Mouse (Mus musculus): Measurements from ENCODE around the gene Usp6nl. TPM values are rescaled to one million over a fixed set of nuclear protein-coding genes. Genes with fewer than 3 reads are reported as not detected.

The Usp6nl gene
- polyA plus RNA-seq, 1 experiment, result 6.3 TPM

DNA sequence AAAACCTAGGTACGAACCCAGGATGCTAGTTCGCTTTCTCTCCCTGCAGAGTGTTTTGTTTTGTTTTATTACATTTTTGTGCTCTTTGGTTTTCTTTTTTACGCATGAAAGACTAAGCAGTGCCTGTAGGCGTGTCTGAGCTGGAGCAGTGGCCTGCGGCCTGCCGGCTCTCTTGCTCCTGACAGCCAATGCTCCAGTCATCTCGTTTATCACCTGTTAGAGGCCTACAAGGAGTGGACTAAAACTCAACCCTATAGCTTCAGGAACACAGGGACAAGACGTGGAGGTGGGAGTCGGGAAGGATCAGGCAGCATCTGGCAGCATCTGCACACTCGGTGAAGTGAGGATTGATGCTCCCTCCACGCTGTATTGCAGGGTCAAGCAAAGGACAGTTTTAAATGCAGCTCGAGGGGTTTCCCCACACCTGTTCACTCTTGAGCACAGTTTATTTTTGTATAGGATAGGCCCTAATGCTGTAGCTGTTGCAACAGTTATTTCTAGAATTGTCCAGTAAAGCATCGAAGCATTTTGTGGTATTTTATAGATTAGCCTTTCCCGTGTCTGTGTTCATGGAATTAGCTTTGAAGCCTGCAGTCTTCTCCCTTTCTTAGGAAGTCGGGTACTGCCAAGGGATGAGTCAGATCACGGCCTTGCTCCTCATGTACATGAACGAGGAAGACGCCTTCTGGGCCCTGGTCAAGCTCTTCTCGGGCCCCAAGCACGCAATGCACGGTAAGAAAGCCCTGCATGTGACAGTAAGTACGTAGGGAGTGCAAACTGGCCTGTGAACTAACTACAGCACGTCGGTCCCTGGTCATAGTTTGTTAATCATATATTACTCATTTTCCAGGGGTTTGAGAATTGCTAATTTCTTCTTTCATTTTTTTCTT lies 101.4 kb downstream of the Usp6nl start:
- no peak overlapping the region for H3K4me3 ChIP-seq (ENCODE audit: low read depth, low read length)
- 87% methylated on average over 24 of the region's 24 CpGs for WGBS
- peaks cover 46% of the 10 kb centered on the region for H3K36me3 ChIP-seq (ENCODE audit: control insufficient read depth, insufficient read depth, low read length)

DNA sequence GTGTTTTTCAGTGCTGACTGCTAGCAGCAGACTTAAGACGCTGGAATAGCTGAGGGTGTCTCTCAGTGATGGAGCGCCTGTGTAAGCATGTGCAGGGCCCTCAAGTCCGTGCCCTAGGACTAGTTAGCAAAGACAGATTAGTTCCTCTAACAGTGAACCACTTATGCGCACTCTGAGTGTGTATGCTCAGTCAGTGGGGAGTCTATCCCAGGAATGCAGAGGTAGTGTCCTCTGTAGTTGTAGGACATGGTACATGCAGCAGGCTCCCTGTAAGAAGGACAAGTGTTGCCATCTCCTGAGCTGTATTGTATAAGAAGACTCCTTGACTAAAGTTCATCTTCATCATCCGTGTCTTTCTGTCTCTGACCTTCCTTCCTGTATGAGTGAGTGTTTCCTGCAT lies 102.4 kb downstream of the Usp6nl start:
- Histone ChIP-seq H3K36me3 (ENCODE audit: control insufficient read depth, insufficient read depth, low read length) (peaks cover 50% of the 10 kb centered on the region), H3K27me3 (ENCODE audit: control insufficient read depth, insufficient read depth, low read length) (no peaks in the 10 kb centered on the region), H3K4me3 (ENCODE audit: low read depth, low read length) (no peak overlapping the region), H3K4me1 (ENCODE audit: control insufficient read depth, insufficient read depth, insufficient read length, low read length) (no peaks in the 10 kb centered on the region), H3K27ac (ENCODE audit: insufficient read depth, low read depth, low read length) (no peak overlapping the region)
- 85% methylated on average over 5 of the region's 5 CpGs for WGBS
- no peak for TF ChIP-seq CTCF (IDR thresholded peaks at IDR 0.05; ENCODE audit: extremely low read depth, insufficient read length, insufficient replicate concordance, low read depth, low read length)
- no peak for TF ChIP-seq POLR2A (IDR thresholded peaks at IDR 0.05; ENCODE audit: low read depth, low read length)

More for the DNA sequence above, 101.4 kb downstream of the Usp6nl start:
- TF ChIP-seq POLR2A (IDR thresholded peaks at IDR 0.05; ENCODE audit: low read depth, low read length), result no peak
- TF ChIP-seq CTCF (IDR thresholded peaks at IDR 0.05; ENCODE audit: extremely low read depth, insufficient read length, insufficient replicate concordance, low read depth, low read length), result no peak
- Histone ChIP-seq H3K27me3 (ENCODE audit: control insufficient read depth, insufficient read depth, low read length) (no peaks in the 10 kb centered on the region), H3K27ac (ENCODE audit: insufficient read depth, low read depth, low read length) (no peak overlapping the region), H3K4me1 (ENCODE audit: control insufficient read depth, insufficient read depth, insufficient read length, low read length) (no peaks in the 10 kb centered on the region)

DNA sequence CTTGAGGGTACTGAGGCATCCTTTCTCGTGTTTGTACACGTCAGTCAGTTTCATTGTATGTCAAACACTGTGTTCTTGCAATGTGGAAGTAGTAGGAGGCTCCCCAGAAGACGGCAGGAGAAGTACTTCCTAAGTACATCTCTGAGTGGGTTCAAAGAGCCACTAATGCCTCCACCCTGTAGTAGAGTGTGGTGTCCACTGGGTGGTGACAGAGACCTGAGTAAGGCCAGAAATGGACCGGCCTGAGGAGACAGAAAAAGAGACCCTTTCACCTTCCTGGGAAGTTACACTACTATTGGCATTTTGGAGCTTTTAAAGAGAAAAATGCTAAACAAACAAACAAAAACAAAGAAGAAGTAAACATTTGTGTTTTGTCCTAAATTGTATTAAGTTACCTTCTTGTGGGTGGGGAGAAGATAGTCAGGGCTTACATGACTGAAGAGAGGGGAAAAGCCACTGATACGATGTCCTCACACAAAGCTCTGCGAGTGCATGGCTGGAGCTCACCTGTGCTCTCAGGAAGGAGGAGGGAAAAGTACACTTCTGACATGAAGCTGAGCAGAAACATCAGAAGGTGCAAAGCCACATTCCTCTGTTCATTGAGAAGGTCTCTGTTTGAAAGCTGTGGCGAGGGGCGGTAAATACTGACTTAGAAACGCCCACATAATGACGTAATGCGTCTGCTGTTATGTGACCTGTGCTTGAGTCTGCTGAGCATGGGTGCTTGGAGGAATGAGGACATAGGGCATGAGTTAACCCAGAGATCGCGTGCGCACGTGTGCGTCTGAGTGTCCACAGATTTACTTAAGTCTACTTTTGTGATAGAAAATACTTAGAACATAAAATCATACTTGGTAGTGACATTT lies 113.9 kb downstream of the Usp6nl start:
- no peak overlapping the region for H3K27ac ChIP-seq (ENCODE audit: insufficient read depth, low read depth, low read length)
- no peaks in the 10 kb centered on the region for H3K4me1 ChIP-seq (ENCODE audit: control insufficient read depth, insufficient read depth, insufficient read length, low read length)
- TF ChIP-seq CTCF (IDR thresholded peaks at IDR 0.05; ENCODE audit: extremely low read depth, insufficient read length, insufficient replicate concordance, low read depth, low read length) (peak; percentile 49; the same call in 1 of the 2 replicates), POLR2A (IDR thresholded peaks at IDR 0.05; ENCODE audit: low read depth, low read length) (no peak)
- peaks cover 54% of the 10 kb centered on the region for H3K36me3 ChIP-seq (ENCODE audit: control insufficient read depth, insufficient read depth, low read length)
- no peak overlapping the region for H3K4me3 ChIP-seq (ENCODE audit: low read depth, low read length)
- 83% methylated on average over 16 of the region's 16 CpGs for WGBS
- no peaks in the 10 kb centered on the region for H3K27me3 ChIP-seq (ENCODE audit: control insufficient read depth, insufficient read depth, low read length)

DNA sequence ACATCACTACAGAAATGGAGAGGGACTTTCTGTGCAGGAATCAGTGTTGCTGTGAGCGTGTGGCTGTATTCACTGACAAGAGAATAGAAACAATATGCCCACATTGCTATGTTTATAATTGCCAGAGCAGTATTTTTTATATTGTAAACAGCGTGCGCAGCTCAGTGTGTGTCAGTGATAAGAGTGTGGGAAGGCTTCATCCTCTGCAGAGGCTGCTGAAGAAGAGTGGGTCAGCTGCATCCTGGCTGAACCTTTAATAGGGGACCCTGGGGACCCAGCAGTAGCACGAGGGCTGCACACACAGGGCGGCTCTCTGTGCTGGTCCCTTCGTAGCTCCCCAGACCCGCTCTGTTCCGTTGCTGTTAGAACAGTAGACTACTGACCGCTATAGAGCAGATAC lies 119.2 kb downstream of the Usp6nl start:
- H3K27me3 ChIP-seq (ENCODE audit: control insufficient read depth, insufficient read depth, low read length), result no peaks in the 10 kb centered on the region
- H3K4me1 ChIP-seq (ENCODE audit: control insufficient read depth, insufficient read depth, insufficient read length, low read length), result no peaks in the 10 kb centered on the region
- 83% methylated on average over 9 of the region's 9 CpGs for WGBS
- H3K36me3 ChIP-seq (ENCODE audit: control insufficient read depth, insufficient read depth, low read length), result peaks cover 32% of the 10 kb centered on the region
- no peak overlapping the region for H3K27ac ChIP-seq (ENCODE audit: insufficient read depth, low read depth, low read length)
- TF ChIP-seq CTCF (IDR thresholded peaks at IDR 0.05; ENCODE audit: extremely low read depth, insufficient read length, insufficient replicate concordance, low read depth, low read length) (no peak), POLR2A (IDR thresholded peaks at IDR 0.05; ENCODE audit: low read depth, low read length) (no peak)
- no peak overlapping the region for H3K4me3 ChIP-seq (ENCODE audit: low read depth, low read length)

DNA sequence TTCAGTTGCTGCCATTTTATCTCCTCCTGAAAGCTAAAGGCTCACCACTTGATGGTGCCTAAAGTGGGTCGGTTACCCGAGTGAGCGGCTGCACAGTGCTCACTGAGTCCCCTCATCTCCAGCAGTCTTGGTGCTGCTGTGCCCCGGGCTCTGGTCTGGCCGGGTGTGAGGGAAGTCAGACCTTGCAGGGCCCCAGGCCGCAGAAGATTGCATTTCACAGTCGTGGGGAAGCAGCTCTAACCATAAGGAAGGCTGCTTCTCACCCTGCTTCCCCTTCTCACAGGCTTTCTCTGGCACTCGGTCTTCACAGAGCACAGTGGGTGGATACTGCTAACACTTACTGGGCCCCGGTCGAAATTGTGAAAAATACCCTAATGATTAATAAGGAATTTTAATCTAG lies 119.8 kb downstream of the Usp6nl start:
- H3K27me3 ChIP-seq (ENCODE audit: control insufficient read depth, insufficient read depth, low read length), result no peaks in the 10 kb centered on the region
- H3K4me3 ChIP-seq (ENCODE audit: low read depth, low read length), result no peak overlapping the region
- no peak for TF ChIP-seq CTCF (IDR thresholded peaks at IDR 0.05; ENCODE audit: extremely low read depth, insufficient read length, insufficient replicate concordance, low read depth, low read length)
- TF ChIP-seq POLR2A (IDR thresholded peaks at IDR 0.05; ENCODE audit: low read depth, low read length), result no peak
- H3K4me1 ChIP-seq (ENCODE audit: control insufficient read depth, insufficient read depth, insufficient read length, low read length), result no peaks in the 10 kb centered on the region
- 76% methylated on average over 10 of the region's 10 CpGs for WGBS
- peaks cover 28% of the 10 kb centered on the region for H3K36me3 ChIP-seq (ENCODE audit: control insufficient read depth, insufficient read depth, low read length)
- no peak overlapping the region for H3K27ac ChIP-seq (ENCODE audit: insufficient read depth, low read depth, low read length)

DNA sequence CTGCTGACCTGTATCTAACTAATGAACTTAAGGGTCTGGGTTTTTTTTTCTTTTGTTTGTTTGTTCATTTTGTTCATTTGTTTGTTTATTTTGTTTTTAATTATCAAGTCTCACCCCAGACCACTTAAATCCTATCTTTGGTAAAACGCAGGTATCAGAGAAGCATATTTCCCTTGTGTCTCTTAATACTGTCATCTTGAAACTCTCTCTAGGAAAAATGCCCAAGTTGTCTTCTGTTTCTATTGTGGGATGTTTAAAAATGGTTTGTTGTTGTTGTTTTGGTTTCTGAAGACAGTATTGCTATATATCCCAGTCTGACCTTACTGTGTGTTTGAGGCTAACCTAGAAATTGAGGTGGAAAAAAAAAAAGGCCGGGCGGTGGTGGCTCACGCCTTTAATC lies 121.5 kb downstream of the Usp6nl start:
- H3K27me3 ChIP-seq (ENCODE audit: control insufficient read depth, insufficient read depth, low read length), result no peaks in the 10 kb centered on the region

More for the DNA sequence above, 121.5 kb downstream of the Usp6nl start:
- WGBS, result 90% methylated on average over 4 of the region's 4 CpGs
- TF ChIP-seq CTCF (IDR thresholded peaks at IDR 0.05; ENCODE audit: extremely low read depth, insufficient read length, insufficient replicate concordance, low read depth, low read length) (no peak), POLR2A (IDR thresholded peaks at IDR 0.05; ENCODE audit: low read depth, low read length) (no peak)
- H3K4me1 ChIP-seq (ENCODE audit: control insufficient read depth, insufficient read depth, insufficient read length, low read length), result no peaks in the 10 kb centered on the region
- no peak overlapping the region for H3K27ac ChIP-seq (ENCODE audit: insufficient read depth, low read depth, low read length)
- peaks cover 26% of the 10 kb centered on the region for H3K36me3 ChIP-seq (ENCODE audit: control insufficient read depth, insufficient read depth, low read length)
- no peak overlapping the region for H3K4me3 ChIP-seq (ENCODE audit: low read depth, low read length)
